Mouse (Mus musculus) embryonic fibroblast, embryonic 13.5 days (primary cell): Measurements from ENCODE around the gene Fam204a.

ENCODE experiments used
- CTCF ChIP-seq: IDR thresholded peaks from 2 replicates; pipeline ENCODE4 v1.5.1; 2011; ENCODE audit warnings: mild to moderate bottlenecking, control low read depth, low read length, moderate library complexity, borderline replicate concordance; ENCODE audit not compliant: insufficient read depth
- POLR2A ChIP-seq: IDR thresholded peaks from 2 replicates; pipeline ENCODE4 v1.6.1; 2011; ENCODE audit warnings: low read depth, mild to moderate bottlenecking, control low read depth, low read length, moderate library complexity

DNA sequence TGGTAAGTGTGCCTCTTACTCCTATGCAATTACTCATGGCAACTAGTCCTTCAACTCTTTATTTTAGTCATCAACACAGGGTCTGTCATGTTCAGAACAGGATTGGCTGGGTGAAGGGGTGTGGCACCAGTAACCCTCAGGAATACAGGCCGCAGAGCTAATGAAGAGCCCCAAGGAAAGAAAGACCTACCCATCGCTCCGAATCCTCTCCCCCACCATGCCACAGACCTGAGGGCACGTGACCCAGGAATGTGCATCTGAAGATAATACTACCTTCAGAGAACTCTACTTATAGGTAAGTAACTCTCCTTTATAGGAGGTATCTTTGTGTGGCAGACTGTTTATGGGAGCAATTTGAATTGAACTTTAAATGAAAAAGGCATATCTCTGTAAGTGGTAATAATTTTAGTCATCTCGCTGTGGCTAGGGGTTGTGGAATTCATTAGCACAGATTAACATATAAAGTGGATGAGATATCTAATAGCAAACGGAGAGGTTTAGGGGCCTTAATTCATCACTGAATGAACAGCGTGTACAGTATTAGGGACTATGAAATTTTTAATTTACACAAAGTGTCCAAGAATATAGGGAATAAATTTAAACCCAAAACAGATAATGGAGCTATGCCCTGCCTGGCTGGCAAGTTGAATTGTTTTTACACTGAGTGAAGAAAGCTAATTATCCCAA, 15.6 kb upstream of the Fam204a start:
- no peak for TF ChIP-seq POLR2A
- TF ChIP-seq CTCF: no peak
